Mouse (Mus musculus): ENCODE measurements around the gene Fstl4. TPM values are rescaled to one million over a fixed set of nuclear protein-coding genes. Genes with fewer than 3 reads are reported as not detected.

Gene Fstl4
- total and polyA plus RNA-seq, 2 experiments, result under 0.01 TPM; not detected in 1

GRCm38 (mm10) chr11:53138212-53138611, 373.8 kb downstream of the Fstl4 start:
- WGBS, result 82% methylated on average over 6 of the region's 6 CpGs
- Histone ChIP-seq H3K4me1 (ENCODE audit: control insufficient read depth, insufficient read depth, low read length) (no peaks in the 10 kb centered on the region), H3K27me3 (ENCODE audit: control insufficient read depth, insufficient read depth, low read length) (no peaks in the 10 kb centered on the region), H3K4me3 (ENCODE audit: insufficient read depth, low read depth, low read length) (no peak overlapping the region), H3K36me3 (ENCODE audit: control insufficient read depth, insufficient read depth, low read length) (no peaks in the 10 kb centered on the region), H3K79me2 (ENCODE audit: control insufficient read depth, insufficient read depth, low read length) (no peaks in the 10 kb centered on the region), H3K9ac (ENCODE audit: low read depth, low read length) (no peak overlapping the region), H3K27ac (replicated peaks; ENCODE audit: insufficient read depth, low read depth, low read length) (no peak overlapping the region)
- TF ChIP-seq CTCF (IDR thresholded peaks at IDR 0.05; ENCODE audit: low read depth, low read length) (no peak), POLR2A (IDR thresholded peaks at IDR 0.05; ENCODE audit: extremely low read depth, insufficient read depth, low read length) (no peak)
- no peak for DNase-seq (ENCODE audit: extremely low read depth, low read depth, low spot score)

- TF ChIP-seq POLR2A (IDR thresholded peaks at IDR 0.05; ENCODE audit: extremely low read depth, insufficient read depth, low read length) (no peak), CTCF (IDR thresholded peaks at IDR 0.05; ENCODE audit: low read depth, low read length) (no peak)
- WGBS, result 93% methylated on average over 3 of the region's 3 CpGs
- Histone ChIP-seq H3K9ac (ENCODE audit: low read depth, low read length) (no peak overlapping the region), H3K4me3 (ENCODE audit: insufficient read depth, low read depth, low read length) (no peak overlapping the region), H3K4me1 (ENCODE audit: control insufficient read depth, insufficient read depth, low read length) (no peaks in the 10 kb centered on the region), H3K27ac (replicated peaks; ENCODE audit: insufficient read depth, low read depth, low read length) (no peak overlapping the region), H3K79me2 (ENCODE audit: control insufficient read depth, insufficient read depth, low read length) (no peaks in the 10 kb centered on the region), H3K36me3 (ENCODE audit: control insufficient read depth, insufficient read depth, low read length) (no peaks in the 10 kb centered on the region), H3K27me3 (ENCODE audit: control insufficient read depth, insufficient read depth, low read length) (no peaks in the 10 kb centered on the region)
- DNase-seq (ENCODE audit: extremely low read depth, low read depth, low spot score), result no peak
Observed at GRCm38 (mm10) chr11:53139666-53140065, 375.2 kb downstream of the Fstl4 start.

- 73% methylated on average over 8 of the region's 8 CpGs for WGBS
- DNase-seq (ENCODE audit: extremely low read depth, low read depth, low spot score), result no peak
- Histone ChIP-seq H3K4me3 (ENCODE audit: insufficient read depth, low read depth, low read length) (no peak overlapping the region), H3K27ac (replicated peaks; ENCODE audit: insufficient read depth, low read depth, low read length) (no peak overlapping the region), H3K36me3 (ENCODE audit: control insufficient read depth, insufficient read depth, low read length) (no peaks in the 10 kb centered on the region), H3K79me2 (ENCODE audit: control insufficient read depth, insufficient read depth, low read length) (no peaks in the 10 kb centered on the region), H3K9ac (ENCODE audit: low read depth, low read length) (no peak overlapping the region), H3K27me3 (ENCODE audit: control insufficient read depth, insufficient read depth, low read length) (no peaks in the 10 kb centered on the region), H3K4me1 (ENCODE audit: control insufficient read depth, insufficient read depth, low read length) (no peaks in the 10 kb centered on the region)
- TF ChIP-seq CTCF (IDR thresholded peaks at IDR 0.05; ENCODE audit: low read depth, low read length), result no peak
- no peak for TF ChIP-seq POLR2A (IDR thresholded peaks at IDR 0.05; ENCODE audit: extremely low read depth, insufficient read depth, low read length)
Observed at GRCm38 (mm10) chr11:53140196-53140595, 375.8 kb downstream of the Fstl4 start.

- no peak overlapping the region for H3K4me3 ChIP-seq (ENCODE audit: insufficient read depth, low read depth, low read length)
- no peak for TF ChIP-seq CTCF (IDR thresholded peaks at IDR 0.05; ENCODE audit: low read depth, low read length)
- no peak for TF ChIP-seq POLR2A (IDR thresholded peaks at IDR 0.05; ENCODE audit: extremely low read depth, insufficient read depth, low read length)
Observed at GRCm38 (mm10) chr11:53140722-53141400, 376.4 kb downstream of the Fstl4 start.

GRCm38 (mm10) chr11:53143522-53143921, 379.1 kb downstream of the Fstl4 start:
- WGBS, result 76% methylated on average over 5 of the region's 5 CpGs

More at GRCm38 (mm10) chr11:53140722-53141400, 376.4 kb downstream of the Fstl4 start:
- DNase-seq (ENCODE audit: extremely low read depth, low read depth, low spot score), result no peak
- no peaks in the 10 kb centered on the region for H3K36me3 ChIP-seq (ENCODE audit: control insufficient read depth, insufficient read depth, low read length)
- WGBS, result 79% methylated on average over 10 of the region's 10 CpGs
- no peaks in the 10 kb centered on the region for H3K27me3 ChIP-seq (ENCODE audit: control insufficient read depth, insufficient read depth, low read length)
- H3K27ac ChIP-seq (replicated peaks; ENCODE audit: insufficient read depth, low read depth, low read length), result no peak overlapping the region
- H3K79me2 ChIP-seq (ENCODE audit: control insufficient read depth, insufficient read depth, low read length), result no peaks in the 10 kb centered on the region
- H3K4me1 ChIP-seq (ENCODE audit: control insufficient read depth, insufficient read depth, low read length), result no peaks in the 10 kb centered on the region
- H3K9ac ChIP-seq (ENCODE audit: low read depth, low read length), result no peak overlapping the region

GRCm38 (mm10) chr11:53144506-53144905, 380.1 kb downstream of the Fstl4 start:
- H3K9ac ChIP-seq (ENCODE audit: low read depth, low read length), result no peak overlapping the region
- no peaks in the 10 kb centered on the region for H3K27me3 ChIP-seq (ENCODE audit: control insufficient read depth, insufficient read depth, low read length)
- DNase-seq (ENCODE audit: extremely low read depth, low read depth, low spot score), result no peak
- no peak for TF ChIP-seq CTCF (IDR thresholded peaks at IDR 0.05; ENCODE audit: low read depth, low read length)
- TF ChIP-seq POLR2A (IDR thresholded peaks at IDR 0.05; ENCODE audit: extremely low read depth, insufficient read depth, low read length), result no peak
- H3K4me1 ChIP-seq (ENCODE audit: control insufficient read depth, insufficient read depth, low read length), result no peaks in the 10 kb centered on the region
- no peaks in the 10 kb centered on the region for H3K36me3 ChIP-seq (ENCODE audit: control insufficient read depth, insufficient read depth, low read length)
- H3K4me3 ChIP-seq (ENCODE audit: insufficient read depth, low read depth, low read length), result no peak overlapping the region
- no peaks in the 10 kb centered on the region for H3K79me2 ChIP-seq (ENCODE audit: control insufficient read depth, insufficient read depth, low read length)
- H3K27ac ChIP-seq (replicated peaks; ENCODE audit: insufficient read depth, low read depth, low read length), result no peak overlapping the region
- WGBS, result 62% methylated on average over 5 of the region's 5 CpGs

More at GRCm38 (mm10) chr11:53143522-53143921, 379.1 kb downstream of the Fstl4 start:
- no peak overlapping the region for H3K9ac ChIP-seq (ENCODE audit: low read depth, low read length)
- TF ChIP-seq POLR2A (IDR thresholded peaks at IDR 0.05; ENCODE audit: extremely low read depth, insufficient read depth, low read length), result no peak
- no peak for TF ChIP-seq CTCF (IDR thresholded peaks at IDR 0.05; ENCODE audit: low read depth, low read length)
- no peaks in the 10 kb centered on the region for H3K4me1 ChIP-seq (ENCODE audit: control insufficient read depth, insufficient read depth, low read length)
- H3K36me3 ChIP-seq (ENCODE audit: control insufficient read depth, insufficient read depth, low read length), result no peaks in the 10 kb centered on the region
- no peaks in the 10 kb centered on the region for H3K27me3 ChIP-seq (ENCODE audit: control insufficient read depth, insufficient read depth, low read length)
- H3K4me3 ChIP-seq (ENCODE audit: insufficient read depth, low read depth, low read length), result no peak overlapping the region
- DNase-seq (ENCODE audit: extremely low read depth, low read depth, low spot score), result no peak
- no peaks in the 10 kb centered on the region for H3K79me2 ChIP-seq (ENCODE audit: control insufficient read depth, insufficient read depth, low read length)
- no peak overlapping the region for H3K27ac ChIP-seq (replicated peaks; ENCODE audit: insufficient read depth, low read depth, low read length)

Data from liver, adult 2 months (tissue).